Mouse (Mus musculus) CD4-positive, CD25-positive, alpha-beta regulatory T cell, adult 4 months (primary cell): ENCODE results near the gene Gse1. TPM values are rescaled to one million over a fixed set of nuclear protein-coding genes. Genes with fewer than 3 reads are reported as not detected.

Source experiments
- ATAC-seq: one replicate; pipeline ENCODE4 v1.8.0; 2017
- polyA plus RNA-seq, 2 experiments: library from polyadenylated mRNA; unstranded; fragments of 100-300 nt; shearing (Covaris generic); gene quantifications; one replicate each; pipeline ENCODE4 v1.2.1; 2017

Gse1 gene
- polyA plus RNA-seq, 2 experiments from 2014 or later: 2.2 to 4.2 TPM

DNA sequence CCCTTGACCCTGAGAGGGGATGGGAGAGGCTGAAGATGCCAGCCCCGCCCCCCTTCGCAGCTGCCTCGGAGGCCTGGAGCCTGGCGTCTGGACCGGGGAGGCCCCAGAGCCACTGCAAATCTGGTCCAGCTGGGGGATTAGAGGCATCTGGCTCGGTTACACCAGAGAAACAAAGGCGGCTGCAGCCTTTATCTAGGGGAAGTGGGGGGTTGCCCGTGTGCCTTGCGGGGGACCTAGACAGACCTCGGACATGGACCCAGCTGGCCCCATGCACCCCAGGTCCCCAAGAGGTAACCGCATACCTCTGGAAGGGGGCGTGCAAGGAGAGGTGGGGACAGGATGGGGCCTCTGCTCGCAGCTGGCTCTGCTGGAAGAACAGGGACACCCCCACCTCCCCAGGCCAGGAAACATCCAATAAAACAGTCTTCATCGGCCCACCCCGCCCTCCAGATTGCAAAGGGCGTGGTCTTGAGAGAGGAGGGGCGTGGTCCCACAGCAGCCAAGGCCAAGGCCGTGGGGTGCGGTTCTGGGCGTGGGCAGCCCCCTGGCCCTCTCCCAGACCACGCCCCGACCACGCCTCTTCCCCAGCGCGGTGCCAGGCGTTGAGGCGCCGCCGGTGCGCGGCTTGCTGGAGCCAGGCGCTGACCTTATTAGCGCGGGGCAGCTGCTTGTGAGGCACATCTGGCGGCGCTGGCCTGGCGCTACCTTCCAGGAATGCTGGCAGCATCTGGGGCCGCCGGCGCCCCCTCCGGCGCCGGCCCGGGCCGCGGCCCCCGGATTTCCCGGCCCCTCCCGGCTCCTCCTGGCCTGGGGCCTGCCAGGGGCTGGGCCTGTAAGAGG lies 48.0 kb downstream of the Gse1 start:
- peak; percentile 90 for ATAC-seq

DNA sequence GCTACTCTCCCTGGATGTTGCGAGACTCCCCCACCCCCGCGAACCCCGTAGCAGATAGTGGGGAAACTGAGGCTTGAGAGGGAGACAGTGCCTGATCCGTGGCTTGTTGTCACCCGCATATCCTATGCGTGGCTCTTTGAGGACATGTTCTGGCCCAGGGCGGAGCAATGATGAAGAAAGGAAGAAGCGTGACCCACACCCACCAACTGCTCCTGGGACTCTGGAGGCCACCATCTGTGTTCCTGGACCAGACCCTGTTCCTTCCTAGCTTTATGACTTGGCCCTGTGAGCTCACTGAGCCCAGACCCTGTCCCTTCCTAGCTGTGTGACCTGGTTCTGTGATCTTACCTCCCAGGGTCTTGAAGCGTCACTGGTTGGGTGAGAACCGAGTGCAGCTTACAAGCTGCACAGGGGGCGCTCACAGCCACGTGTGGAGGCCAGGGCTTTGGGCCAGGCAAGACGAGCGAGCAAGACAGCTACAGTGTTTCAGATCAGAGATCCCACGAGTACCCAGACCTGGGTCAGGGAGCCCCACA lies 48.7 kb downstream of the Gse1 start:
- no peak for ATAC-seq

DNA sequence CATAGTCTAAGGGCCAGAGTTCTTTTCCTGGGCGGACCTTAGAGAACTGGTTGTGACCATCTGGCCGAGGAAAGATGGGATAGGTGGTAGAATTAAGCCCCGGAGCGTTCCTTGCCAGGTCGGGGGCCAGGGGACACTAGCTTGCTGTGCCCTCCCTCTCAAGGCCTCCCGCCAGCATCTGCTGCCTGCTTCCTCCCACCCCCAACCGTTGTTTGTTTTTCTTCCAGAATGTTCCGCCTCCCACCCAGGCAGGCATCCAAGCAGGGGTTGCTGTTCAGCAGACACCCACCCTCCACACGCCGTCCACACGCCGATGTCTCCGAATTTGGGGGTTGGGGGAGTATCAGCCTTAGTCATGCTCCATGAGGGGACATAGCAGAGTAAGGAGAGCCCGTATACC lies 49.8 kb downstream of the Gse1 start:
- no peak for ATAC-seq

DNA sequence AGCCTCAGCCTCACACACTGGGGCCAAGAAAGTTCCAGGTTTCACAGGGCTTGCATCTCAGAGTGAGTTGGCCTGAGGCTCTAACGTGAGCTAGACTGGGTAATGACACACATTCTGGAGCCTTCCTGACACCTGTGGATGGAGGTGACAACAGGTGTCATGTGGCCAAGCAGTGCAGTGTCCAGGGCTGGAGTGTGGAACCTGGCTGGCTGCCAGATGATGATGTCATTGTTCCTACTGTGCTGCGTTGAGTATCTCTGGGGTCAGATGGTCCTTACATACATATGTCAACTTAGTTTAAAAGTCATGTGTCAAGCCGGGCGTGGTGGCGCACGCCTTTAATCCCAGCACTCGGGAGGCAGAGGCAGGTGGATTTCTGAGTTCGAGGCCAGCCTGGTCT lies 51.2 kb downstream of the Gse1 start:
- ATAC-seq: no peak

DNA sequence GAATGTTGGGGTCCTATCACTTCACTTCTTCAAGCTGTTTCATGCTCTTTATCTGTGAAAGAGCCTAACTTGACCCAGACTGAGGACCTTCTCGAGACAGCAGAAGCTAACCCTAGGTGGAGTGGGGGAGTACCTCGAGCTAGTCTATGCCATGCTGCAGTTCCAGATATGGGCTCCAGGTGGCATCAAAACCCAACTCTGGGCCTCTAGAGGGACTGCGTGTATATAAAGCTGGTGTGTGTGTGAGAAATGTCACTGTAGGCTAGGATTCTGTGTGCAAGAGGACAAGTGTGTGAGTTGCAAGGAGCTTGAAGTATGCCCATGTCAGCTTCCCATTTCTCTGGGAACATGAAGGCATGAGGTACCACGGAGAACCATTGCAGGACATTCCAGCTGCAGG lies 53.2 kb downstream of the Gse1 start:
- ATAC-seq: no peak

DNA sequence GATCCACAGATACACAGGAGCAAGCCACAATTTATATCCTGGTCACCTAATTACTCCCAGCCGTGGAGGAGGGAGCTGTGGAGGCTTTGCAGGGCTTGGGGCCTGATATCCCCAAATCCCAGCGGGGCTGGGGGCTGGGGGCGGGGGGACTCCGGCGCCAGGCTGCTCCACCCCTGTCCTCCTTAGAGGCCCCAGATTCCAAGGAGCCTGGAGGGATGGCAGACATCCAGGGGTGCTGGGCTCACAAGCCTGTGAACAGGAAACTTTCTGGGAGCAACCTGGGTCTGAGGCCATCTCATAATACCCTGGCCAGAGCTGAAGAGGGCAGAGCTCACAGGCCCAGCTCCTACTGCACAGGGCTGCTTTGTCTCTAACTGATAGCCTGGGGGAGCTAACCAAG lies 54.2 kb downstream of the Gse1 start:
- ATAC-seq: no peak

DNA sequence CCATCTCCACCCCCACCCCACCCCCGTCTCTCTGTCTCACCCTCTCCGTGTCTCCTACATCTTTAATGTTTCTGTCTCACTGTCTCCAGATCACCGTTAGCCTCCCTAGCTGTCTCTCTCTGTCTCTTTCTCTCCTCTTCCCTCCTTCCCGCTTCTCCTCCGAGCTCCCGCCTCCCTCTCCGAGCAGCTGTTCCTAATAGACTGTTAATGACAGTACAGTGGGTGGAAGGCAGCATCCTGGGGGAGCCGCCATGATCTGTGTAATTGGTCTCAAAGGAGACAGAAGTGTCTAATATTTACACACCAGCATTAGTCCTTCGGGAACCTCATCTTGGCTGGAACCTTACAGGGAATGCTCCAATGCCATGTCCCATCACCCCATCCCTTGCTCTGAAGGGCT lies 56.0 kb downstream of the Gse1 start:
- ATAC-seq: no peak

DNA sequence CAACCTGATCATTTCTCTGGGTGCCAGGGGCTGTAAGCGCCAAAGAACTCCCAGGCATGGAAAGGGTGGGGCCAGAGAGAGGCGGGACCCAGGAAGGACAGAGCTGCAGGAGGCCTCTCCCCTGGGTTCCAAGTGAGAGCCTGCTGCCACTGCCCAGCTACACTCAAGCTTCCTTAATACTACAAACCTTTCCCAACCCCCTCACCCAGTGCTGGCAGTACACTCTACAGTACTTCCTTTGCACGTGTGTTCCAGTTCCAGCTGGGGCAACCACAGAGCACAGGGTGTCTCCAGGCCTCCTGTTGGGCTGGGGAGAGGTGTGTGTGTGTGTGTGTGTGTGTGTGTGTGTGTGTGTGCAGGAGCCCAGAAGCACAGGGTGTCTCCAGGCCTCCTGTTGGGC lies 56.8 kb downstream of the Gse1 start:
- ATAC-seq: no peak

DNA sequence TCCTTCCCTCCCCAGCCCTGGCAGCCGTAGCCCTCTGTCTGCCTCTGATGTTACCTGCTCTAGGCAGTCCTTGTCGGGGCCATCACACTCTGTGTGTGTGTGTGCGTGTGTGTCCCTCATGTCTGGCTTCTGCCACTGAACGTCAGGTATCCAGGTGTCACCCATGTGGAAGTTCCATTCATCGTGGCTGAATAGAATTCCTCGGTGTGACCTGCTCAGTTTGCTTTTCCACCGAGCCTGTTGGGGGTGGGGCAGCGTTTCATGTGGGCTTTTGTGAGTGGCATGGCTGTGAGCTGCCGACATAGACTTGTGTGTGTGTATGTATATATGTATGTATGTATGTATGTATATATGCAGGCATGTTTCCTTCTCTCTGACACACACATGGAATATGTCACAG lies 57.6 kb downstream of the Gse1 start:
- no peak for ATAC-seq

DNA sequence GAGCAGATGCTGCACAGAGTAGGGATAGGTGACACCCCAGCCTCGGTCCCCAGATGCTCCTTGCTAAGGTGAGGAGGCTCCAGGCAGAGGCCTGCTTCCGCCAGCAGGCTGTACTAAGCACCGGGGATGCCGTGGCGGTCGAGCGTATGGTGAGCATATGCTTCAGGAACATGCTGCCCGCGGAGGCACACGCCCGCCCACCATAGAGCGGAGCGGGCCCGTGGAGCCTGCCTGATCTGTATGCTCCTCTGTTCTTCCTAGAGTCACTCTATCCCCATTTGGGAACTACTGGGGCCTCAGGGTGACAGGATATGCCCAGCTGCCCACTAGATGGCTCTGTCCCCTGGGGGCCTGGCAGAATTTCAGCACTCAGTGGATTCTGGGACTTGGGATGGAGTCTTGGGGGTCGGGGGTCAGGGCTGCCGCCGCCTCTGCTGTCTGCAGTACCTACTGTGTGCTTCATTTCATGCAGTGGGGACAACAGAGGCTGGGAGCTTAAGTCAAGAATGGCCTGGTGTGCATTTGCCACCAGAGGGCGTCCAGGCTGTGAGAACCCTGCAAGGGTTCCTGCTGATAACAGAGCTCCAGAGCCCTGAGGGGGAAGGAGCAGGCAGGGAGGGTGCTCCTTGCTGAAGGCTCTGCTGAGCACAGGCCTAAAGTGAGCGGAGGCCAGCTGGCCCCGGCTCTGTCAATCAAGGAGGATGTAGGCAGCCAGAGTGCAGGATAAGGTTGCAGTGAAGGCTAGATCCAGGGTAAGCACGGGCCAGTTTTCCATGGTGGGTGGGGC lies 60.1 kb downstream of the Gse1 start:
- ATAC-seq: no peak

DNA sequence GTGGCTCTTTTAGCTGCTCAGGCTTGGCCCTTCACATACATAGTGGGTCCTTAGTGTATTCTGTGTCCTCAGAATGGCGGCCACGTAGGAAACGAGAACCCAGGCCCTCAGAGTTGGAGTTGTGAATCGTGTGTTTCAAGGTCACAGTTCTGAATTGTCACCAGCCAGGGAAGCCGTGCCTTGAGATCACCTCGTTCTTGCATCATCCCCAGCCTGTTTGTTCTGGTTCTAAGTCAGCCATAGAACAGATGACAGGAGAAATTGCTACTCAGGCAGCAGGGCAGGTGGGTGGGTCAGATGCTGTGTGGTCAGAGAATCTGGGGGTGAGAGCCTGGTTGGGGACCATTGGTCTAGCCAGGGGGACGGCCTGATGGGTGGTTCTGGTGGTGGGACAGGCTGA lies 60.9 kb downstream of the Gse1 start:
- ATAC-seq: no peak

DNA sequence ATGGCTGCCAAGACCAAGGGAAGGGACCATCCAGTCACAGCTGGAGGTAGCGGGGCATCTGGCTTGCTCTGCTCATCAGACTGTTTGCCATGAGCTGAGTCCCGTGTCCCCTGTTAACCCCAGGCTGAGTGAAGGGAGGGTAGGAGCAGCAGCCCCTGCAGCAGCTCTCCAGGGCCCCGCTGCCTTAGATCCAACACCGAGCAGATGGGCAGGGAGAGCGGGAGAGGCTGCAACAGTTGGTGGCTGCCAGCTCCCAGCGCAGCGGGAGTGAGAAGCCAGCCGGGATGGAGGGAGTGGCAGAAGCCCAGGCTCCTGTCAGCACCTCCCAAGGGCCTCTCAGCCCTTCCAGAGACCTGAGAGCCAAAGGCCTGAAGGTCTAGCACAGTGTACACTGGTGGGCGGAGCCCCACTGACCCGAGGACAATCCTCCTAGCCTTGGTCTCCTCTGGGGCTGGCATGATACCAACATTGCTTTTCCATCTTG lies 61.5 kb downstream of the Gse1 start:
- ATAC-seq: no peak

DNA sequence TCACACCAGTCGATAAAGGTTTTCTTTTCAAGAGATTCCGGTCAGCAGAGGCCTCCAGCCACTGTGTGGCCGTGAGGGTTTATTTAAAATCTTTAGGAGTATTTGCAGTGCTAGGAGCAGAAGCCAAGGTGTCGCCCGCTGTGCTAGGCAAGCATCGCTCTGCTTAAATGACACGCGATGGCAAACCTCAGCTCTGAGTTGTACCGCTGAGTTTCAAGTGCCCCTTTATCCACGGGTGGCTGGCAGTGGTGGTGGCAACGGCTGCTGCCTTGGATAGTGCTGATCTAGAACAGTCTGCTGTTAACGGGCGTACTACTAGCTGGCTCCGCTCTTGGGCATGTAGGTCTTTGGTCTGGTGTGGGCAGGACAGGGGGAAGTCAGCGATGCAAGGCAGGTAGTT lies 62.4 kb downstream of the Gse1 start:
- no peak for ATAC-seq

DNA sequence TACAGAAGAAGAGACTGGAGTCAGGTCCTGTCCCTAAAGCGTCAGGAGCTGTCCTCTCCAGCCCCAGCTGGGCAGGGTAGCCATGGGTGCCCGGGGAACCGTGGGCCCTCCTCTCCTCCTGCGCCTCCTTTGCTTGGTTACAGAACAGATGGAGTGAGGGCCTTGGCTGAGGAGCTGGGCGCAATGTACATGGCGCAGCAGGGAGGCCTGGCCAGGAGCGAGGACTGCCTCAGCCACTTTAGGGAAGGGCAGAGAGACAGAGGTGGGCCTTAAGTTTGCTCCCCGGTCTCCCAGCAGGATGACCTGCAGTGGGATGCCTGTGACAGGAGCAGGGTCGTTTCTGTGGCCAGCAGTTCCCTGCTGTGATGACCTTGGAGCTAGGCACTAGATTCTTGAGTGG lies 63.4 kb downstream of the Gse1 start:
- ATAC-seq: no peak

DNA sequence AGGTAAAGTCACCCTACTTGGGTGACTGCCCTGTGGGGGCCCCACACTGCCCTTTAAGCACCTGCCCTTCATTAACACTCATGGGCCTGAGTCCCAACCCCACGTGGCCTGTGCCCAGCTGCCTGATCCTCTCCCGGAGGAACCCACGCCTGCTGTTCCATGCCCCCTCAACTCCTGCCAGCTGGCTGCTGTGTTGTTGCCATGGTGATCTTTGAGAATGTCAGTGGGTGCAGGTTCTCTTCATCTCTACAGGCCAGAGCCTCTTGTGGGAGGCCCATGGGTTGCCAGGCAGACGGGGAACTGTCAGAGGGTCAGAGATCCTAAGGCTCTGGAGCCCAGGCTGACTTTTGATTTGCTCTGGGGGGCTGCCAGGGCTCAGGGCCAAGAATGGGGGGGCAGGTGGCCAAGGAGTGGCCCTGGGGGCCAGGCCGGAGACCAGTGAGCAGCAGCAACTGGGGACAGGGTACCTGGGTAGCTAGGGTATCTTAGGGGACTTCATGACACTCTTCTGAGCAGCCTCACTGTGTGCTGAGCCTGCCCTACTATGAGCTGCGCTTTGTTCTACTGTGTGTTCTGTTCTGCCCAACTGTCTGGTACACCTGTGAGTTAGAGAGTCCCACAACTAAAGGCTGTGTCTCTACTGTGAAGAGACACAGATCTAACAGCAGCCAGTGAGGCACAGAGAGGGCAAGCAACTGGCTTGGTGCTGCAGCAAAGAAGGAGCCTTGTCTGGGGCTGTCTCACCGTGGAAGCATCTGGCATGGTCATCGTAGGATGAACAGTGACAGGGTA lies 64.3 kb downstream of the Gse1 start:
- no peak for ATAC-seq

DNA sequence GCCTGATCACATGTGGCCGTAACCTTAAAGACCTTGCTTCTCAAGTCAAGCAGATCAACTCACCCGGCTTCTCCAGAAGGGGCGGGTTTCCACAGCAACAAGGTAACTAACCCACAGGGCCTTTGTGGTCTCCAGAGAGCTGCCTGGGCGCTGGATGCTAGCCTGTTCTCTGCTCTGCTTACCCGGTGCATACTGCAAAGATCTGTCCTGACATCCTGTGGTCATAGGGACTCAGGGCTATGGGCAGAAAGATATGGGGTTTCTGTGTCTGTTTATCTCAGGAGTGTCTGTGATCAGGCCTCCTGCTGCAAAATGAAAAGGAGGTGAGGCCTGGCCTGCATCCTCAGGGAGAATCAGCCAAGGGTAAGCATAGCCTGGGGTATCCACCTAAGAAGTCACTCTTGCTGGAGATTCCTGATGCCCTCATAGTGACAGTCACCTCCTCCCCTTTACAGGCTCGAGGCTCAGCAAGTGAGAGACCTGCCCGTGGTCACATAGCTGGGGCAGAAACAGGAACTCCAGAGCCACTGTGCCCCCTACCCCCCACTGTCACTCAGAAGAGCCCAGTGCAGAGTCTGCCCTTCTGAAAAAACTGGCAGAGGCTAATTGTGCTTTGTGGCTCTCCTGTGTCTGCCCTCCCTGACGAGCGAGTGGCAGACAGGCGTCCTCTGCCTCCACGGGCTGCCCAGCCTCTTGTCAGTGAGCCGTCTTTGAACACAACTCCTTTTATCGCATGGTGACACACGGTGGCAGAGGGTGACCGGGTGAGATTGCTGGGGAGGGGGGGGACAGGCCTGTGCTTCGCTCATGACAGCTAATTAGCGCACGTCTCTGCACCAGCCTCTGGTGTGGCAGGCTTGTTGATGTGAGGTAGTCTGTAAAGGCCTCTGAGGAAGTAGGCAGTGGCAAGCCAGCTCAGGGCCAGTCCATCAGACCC lies 65.4 kb downstream of the Gse1 start:
- no peak for ATAC-seq

DNA sequence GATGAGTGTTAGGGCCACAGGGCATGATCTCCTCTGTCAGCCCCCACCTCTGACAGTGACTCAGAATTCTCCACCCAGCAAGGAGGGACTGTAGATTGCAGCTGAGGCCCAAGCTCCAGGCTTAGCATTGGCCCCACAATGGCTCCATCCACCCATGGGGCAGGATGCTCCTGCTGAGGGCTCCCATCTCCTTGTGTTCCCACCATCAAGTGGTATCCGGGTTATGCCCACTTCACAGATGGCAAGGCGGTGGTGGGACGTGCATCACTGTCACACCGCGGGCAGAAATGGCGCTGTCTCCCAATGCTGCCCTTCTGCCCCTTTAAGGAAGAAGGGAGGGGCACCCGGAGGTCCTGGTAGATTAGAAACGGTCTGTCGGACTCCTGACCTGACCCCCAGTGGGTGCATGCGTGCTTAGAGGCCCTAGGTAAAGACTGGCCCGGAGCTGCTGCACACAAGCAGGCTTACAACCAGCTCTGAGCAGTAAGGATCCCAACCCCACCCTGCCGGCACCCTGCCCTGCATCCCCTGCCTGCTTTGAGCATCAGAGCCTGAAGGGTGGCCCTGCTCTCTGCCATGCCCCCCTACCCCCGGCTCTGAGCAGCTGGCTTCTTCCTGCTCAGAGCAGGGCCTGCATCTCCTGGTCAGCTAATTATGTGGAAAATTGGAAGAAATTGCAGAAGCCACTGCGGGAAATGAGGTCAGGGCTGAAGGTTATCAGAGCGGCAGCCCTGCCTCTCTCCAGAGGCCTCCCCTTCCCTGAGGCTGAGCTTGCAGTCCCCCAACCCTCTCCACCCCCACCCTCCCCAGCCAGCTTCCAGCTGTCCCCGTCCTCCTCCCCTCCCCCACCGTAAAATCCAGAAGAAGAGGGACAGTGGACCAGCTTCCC lies 67.0 kb downstream of the Gse1 start:
- ATAC-seq: no peak

DNA sequence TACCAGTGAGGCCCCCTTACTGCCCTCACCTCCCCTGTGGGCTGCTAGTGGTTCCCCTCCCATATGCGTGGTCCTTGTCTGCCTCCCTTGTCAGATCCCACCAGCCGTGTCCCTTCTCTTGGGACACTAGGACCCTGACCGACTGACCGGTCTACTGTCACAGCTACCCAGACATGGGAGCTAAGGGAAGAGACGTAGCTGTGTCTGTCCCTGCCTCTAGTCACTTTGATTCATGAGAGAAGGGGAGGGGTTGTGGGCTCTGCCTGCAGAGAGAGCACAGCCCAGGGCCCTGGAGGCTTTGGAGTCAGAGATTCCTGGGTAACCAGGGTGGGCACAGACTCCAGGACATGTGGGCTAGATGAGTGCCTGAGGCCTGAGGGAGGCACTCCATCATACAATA lies 68.7 kb downstream of the Gse1 start:
- no peak for ATAC-seq

DNA sequence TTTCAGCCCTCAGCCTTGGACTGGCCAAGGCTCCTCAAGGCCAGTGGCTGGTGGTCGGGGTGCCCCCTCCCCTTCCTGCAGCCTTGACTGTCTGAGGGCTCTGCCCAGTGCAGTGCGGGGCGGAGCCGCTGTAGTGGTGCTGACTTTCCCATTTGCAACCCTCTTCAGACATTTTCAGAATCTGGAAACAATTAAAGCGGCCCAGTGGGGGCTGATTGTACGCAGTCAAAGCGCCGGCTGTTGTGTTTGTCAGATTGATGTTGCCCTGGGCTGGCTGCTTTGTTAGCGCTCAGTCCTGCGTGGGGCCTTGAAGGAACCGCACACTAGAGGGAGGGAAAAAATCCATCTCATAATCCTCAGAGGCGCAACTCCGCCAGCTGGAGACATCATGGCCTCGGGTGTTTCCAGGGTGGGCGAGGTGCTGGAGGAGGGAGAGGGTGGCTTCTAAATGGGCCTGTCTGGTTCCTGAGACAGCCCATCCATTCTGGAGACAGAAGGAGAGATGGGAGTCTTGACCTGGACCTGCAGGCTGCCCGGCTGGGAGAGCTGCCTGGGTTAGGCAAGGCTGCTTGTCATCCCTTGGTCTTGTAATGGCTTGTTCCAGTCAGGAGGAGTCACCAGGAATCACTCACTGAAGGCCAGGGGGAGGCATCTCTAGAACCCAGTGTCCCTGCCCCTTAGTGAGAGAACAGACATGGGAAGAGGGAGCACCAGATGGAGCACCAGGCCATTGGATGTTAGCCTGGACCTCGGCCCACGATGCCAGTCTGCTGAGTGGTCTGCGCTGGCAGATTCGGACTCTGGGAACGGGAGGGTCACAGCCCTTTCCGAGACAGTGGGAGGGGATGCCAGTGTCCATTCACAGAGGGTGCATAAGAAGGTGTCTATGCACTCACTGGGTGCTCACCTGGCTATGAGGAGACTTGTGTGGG lies 70.6 kb downstream of the Gse1 start:
- ATAC-seq: no peak
